Mouse (Mus musculus) neural tube, embryonic 15.5 days (tissue): ENCODE measurements around the gene Ddx27. TPM values are rescaled to one million over a fixed set of nuclear protein-coding genes. Genes with fewer than 3 reads are reported as not detected.
"Not testable (repeated sequence)": the region's sequence is repeated elsewhere in the genome, so short reads cannot be mapped to it uniquely, and the experiment has no call there.

Experiments used
- ATAC-seq: fragments of 200-750 bp; cut with Nextera tagmentation; 2 replicates; pipeline ENCODE4 v1.8.0; 2017; ENCODE audit warnings: mild to moderate bottlenecking, moderate TSS enrichment, moderate library complexity; ENCODE audit not compliant: low FRiP score
- H3K27ac ChIP-seq: fragments of 300-500 bp; sonication (generic); replicated peaks from 2 replicates; pipeline ENCODE4 v1.5.1; 2015; ENCODE audit warnings: mild to moderate bottlenecking, inconsistent platforms
- H3K27me3 ChIP-seq: fragments of 300-500 bp; sonication (generic); replicated peaks from 2 replicates; pipeline ENCODE4 v1.6.1; 2015; ENCODE audit warnings: inconsistent platforms
- H3K36me3 ChIP-seq: fragments of 300-500 bp; sonication (generic); 2 replicates; pipeline ENCODE4 v1.6.1; 2015; ENCODE audit warnings: inconsistent platforms
- H3K4me1 ChIP-seq: fragments of 300-500 bp; sonication (generic); 2 replicates; pipeline ENCODE4 v1.6.1; 2015; ENCODE audit warnings: inconsistent platforms
- H3K4me2 ChIP-seq: fragments of 300-500 bp; sonication (generic); 2 replicates; pipeline ENCODE4 v1.6.1; 2015; ENCODE audit warnings: inconsistent platforms, mild to moderate bottlenecking, moderate library complexity
- H3K4me3 ChIP-seq: fragments of 300-500 bp; sonication (generic); replicated peaks from 2 replicates; pipeline ENCODE4 v1.5.1; 2015; ENCODE audit warnings: mild to moderate bottlenecking, inconsistent platforms
- H3K9ac ChIP-seq: fragments of 300-500 bp; sonication (generic); replicated peaks from 2 replicates; pipeline ENCODE4 v1.6.1; 2015; ENCODE audit warnings: mild to moderate bottlenecking, inconsistent platforms
- H3K9me3 ChIP-seq: fragments of 300-500 bp; sonication (generic); replicated peaks from 2 replicates; pipeline ENCODE4 v1.6.1; 2016; ENCODE audit warnings: inconsistent platforms
- WGBS: fragments of 180-500 bp; shearing (Covaris S2); methylation state at CpG from one replicate; pipeline ENCODE4 v1.1.7; 2015; ENCODE audit warnings: mixed read lengths; 5-methylcytosine and 5-hydroxymethylcytosine counted together
- polyA plus RNA-seq: library from polyadenylated mRNA; unstranded; fragments of >200 nt; fragmentation: Nextera tagmentation; extraction: Ambion mirVana; gene quantifications from 2 replicates; pipeline ENCODE4 v1.2.1, GENCODE M21; 2015

Ddx27 gene
- polyA plus RNA-seq, 1 experiment from 2014 or later = 32.5 TPM

DNA sequence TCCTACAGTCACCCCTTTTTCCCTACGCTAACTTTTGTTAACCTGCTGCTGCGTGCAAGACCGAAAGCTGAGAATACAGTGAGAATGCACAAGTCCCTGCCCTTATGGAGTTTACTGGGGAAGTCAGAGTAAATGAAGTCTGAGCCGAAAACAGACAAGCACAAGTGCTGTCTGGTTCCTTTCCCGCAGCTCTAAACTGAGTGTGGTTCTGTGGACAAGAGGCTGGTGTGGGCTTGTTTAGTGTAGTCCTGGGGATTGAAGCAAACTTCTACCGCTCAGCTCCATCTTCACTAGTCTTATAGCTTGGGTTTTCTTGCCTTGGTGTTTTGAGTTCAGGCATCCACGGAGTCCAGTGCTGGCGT, 18.5 kb upstream of the Ddx27 start:
- Histone ChIP-seq H3K36me3 (no peaks in the 10 kb centered on the region), H3K4me3 (peak overlapping the region; percentile 80), H3K27ac (peak overlapping the region; percentile 74), H3K9ac (peak overlapping the region; percentile 45), H3K27me3 (no peaks in the 10 kb centered on the region), H3K4me1 (peaks cover 43% of the 10 kb centered on the region), H3K9me3 (no peaks in the 10 kb centered on the region), H3K4me2 (peak overlapping the region; percentile 82)
- 43% methylated on average over 8 of the region's 8 CpGs for WGBS
- ATAC-seq = peak; percentile 25

GRCm38 (mm10) chr2:167001486-167001885, 13.5 kb upstream of the Ddx27 start:
- ATAC-seq = no peak
- H3K4me2 ChIP-seq = no peak overlapping the region

GRCm38 (mm10) chr2:167004099-167004854, 10.7 kb upstream of the Ddx27 start:
- H3K4me2 ChIP-seq = no peak overlapping the region
- no peak for ATAC-seq
- H3K4me3 ChIP-seq = no peak overlapping the region
- H3K27me3 ChIP-seq = no peaks in the 10 kb centered on the region
- H3K9ac ChIP-seq = no peak overlapping the region
- no peaks in the 10 kb centered on the region for H3K4me1 ChIP-seq
- no peak overlapping the region for H3K27ac ChIP-seq
- no peaks in the 10 kb centered on the region for H3K36me3 ChIP-seq
- H3K9me3 ChIP-seq = no peaks in the 10 kb centered on the region
- 50% methylated on average over 8 of the region's 8 CpGs for WGBS

More at GRCm38 (mm10) chr2:167001486-167001885, 13.5 kb upstream of the Ddx27 start:
- H3K9me3 ChIP-seq = no peaks in the 10 kb centered on the region
- no peak overlapping the region for H3K4me3 ChIP-seq
- no peaks in the 10 kb centered on the region for H3K27me3 ChIP-seq
- H3K36me3 ChIP-seq = no peaks in the 10 kb centered on the region
- no peak overlapping the region for H3K9ac ChIP-seq
- peaks cover 7% of the 10 kb centered on the region for H3K4me1 ChIP-seq
- H3K27ac ChIP-seq = no peak overlapping the region
- WGBS = 82% methylated on average over 9 of the region's 9 CpGs

GRCm38 (mm10) chr2:167006355-167006754, 8.6 kb upstream of the Ddx27 start:
- no peaks in the 10 kb centered on the region for H3K9me3 ChIP-seq
- H3K4me2 ChIP-seq = no peak overlapping the region
- H3K9ac ChIP-seq = no peak overlapping the region
- H3K27me3 ChIP-seq = no peaks in the 10 kb centered on the region
- no peaks in the 10 kb centered on the region for H3K36me3 ChIP-seq
- no peak for ATAC-seq
- no peak overlapping the region for H3K4me3 ChIP-seq
- 94% methylated on average over 2 of the region's 2 CpGs for WGBS
- H3K27ac ChIP-seq = no peak overlapping the region
- no peaks in the 10 kb centered on the region for H3K4me1 ChIP-seq

DNA sequence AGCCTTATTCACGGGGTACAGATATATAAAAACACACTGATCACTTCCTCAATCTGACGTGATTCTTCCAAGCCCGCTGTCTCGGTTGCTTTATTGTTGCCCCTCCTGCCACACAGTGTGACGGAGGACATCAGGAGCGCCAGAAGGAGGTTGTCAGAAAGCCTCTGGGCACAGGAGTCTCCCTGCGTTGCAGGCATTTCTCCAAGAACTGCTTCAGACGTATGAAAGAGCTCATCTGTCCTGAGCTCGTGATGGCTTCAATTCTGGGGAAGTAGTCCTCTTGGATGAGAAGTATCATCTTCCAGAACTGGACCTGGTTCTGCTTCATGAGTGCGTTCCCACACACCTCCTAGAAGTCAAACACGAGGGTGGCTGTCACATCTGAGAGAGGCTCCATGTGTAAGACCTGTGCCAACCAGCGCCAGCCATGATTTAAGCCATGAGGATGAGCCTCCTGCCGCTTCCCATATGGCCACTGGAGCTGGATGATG, 7.9 kb upstream of the Ddx27 start:
- no peak overlapping the region for H3K27ac ChIP-seq
- no peaks in the 10 kb centered on the region for H3K4me1 ChIP-seq
- H3K36me3 ChIP-seq = no peaks in the 10 kb centered on the region
- no peaks in the 10 kb centered on the region for H3K27me3 ChIP-seq
- H3K9me3 ChIP-seq = no peaks in the 10 kb centered on the region
- H3K4me3 ChIP-seq = no peak overlapping the region
- no peak overlapping the region for H3K4me2 ChIP-seq
- no peak for ATAC-seq
- no peak overlapping the region for H3K9ac ChIP-seq
- WGBS = 79% methylated on average over 13 of the region's 13 CpGs

GRCm38 (mm10) chr2:167007565-167007964, 7.4 kb upstream of the Ddx27 start:
- not testable (repeated sequence) for H3K9me3 ChIP-seq

GRCm38 (mm10) chr2:167009483-167009882, 5.5 kb upstream of the Ddx27 start:
- H3K27ac ChIP-seq = no peak overlapping the region
- H3K9me3 ChIP-seq = no peaks in the 10 kb centered on the region
- ATAC-seq = no peak
- peaks cover under 1% of the 10 kb centered on the region for H3K4me1 ChIP-seq
- H3K4me2 ChIP-seq = no peak overlapping the region
- H3K36me3 ChIP-seq = no peaks in the 10 kb centered on the region
- no peak overlapping the region for H3K4me3 ChIP-seq
- WGBS = 87% methylated on average over 4 of the region's 4 CpGs
- no peaks in the 10 kb centered on the region for H3K27me3 ChIP-seq
- no peak overlapping the region for H3K9ac ChIP-seq

More at GRCm38 (mm10) chr2:167007565-167007964, 7.4 kb upstream of the Ddx27 start:
- H3K36me3 ChIP-seq, H3K4me3 ChIP-seq, H3K4me2 ChIP-seq, H3K9ac ChIP-seq, H3K27ac ChIP-seq, ATAC-seq, H3K4me1 ChIP-seq, H3K27me3 ChIP-seq: not testable (repeated sequence)
- WGBS = 78% methylated on average over 4 of the region's 4 CpGs

DNA sequence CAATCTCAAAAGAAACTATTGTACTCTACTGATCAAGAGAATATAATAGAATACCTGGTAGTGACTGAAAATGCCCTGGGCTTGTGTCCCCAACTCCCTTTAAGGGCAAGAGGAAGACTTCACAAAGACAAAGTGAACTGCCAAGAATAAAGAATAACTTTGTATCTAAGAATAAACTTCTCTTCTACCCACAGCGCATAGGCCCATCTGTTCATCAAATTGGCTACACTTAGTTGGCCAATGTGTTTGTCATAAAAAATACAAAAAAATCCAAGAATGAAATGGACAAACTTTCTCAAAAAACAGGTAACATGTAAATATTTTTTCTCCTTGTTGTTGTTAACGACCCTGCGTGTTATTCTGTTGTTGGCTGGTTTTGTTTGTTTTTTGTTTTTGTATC, 4.4 kb upstream of the Ddx27 start:
- WGBS = 95% methylated on average over 3 of the region's 3 CpGs
- ATAC-seq = no peak
- Histone ChIP-seq H3K4me2 (no peak overlapping the region), H3K9me3 (no peaks in the 10 kb centered on the region), H3K4me1 (peaks cover 6% of the 10 kb centered on the region), H3K4me3 (no peak overlapping the region), H3K27ac (no peak overlapping the region), H3K27me3 (no peaks in the 10 kb centered on the region), H3K36me3 (no peaks in the 10 kb centered on the region), H3K9ac (no peak overlapping the region)

GRCm38 (mm10) chr2:167015382-167015718, 357 bp downstream of the Ddx27 start:
- peak; percentile 77 for ATAC-seq
- 0% methylated on average over 21 of the region's 21 CpGs for WGBS

DNA sequence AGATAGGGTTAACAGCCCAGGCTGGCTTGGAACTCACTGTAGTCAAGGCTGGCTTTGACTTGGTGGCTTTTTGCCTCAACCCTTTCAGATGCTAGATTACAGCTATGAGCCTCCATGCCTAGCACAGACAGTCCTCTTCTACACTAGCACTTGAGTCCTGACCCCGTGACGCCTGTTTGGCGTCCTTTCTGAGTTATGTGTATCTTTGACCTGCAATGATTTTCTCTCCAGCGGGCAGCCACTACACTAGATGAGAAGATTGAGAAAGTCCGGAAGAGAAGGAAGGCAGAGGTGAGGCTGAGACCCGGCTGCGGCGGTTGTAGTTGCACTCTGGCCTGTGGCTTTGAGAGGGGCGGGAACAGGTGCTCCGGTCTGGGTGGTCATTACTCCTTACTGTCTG, 4.4 kb downstream of the Ddx27 start:
- Histone ChIP-seq H3K4me2 (no peak overlapping the region), H3K9ac (no peak overlapping the region), H3K27me3 (no peaks in the 10 kb centered on the region), H3K4me3 (no peak overlapping the region), H3K4me1 (peaks cover 25% of the 10 kb centered on the region), H3K9me3 (no peaks in the 10 kb centered on the region), H3K27ac (no peak overlapping the region), H3K36me3 (peaks cover 60% of the 10 kb centered on the region)
- WGBS = 94% methylated on average over 10 of the region's 10 CpGs
- ATAC-seq = no peak

More at GRCm38 (mm10) chr2:167015382-167015718, 357 bp downstream of the Ddx27 start:
- Histone ChIP-seq H3K4me3 (peak overlapping the region; percentile 95), H3K27me3 (no peaks in the 10 kb centered on the region), H3K4me1 (peaks cover 25% of the 10 kb centered on the region), H3K4me2 (peak overlapping the region; percentile 97), H3K9ac (peak overlapping the region; percentile 77), H3K36me3 (peaks cover 27% of the 10 kb centered on the region), H3K9me3 (no peaks in the 10 kb centered on the region), H3K27ac (peak overlapping the region; percentile 81)

DNA sequence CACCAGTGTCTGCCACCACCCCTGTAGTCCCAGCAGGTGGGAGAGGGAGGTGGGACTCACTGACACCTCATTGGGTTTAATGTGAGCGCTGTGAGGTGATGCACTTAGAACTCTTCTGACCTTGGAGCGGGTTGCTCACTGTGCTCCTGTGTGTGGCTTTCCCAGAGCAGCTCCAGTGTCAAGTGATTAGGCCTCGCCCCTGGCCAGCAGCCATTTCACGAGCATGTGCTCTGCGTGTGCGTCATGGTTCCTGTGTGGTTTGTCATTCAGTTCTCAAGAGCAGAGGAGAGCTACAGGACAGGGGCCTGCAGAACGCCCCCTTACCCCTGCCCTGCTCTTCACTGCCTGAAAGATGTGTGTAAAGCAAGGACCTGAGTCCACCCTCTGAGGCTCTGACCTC, 13.6 kb downstream of the Ddx27 start:
- WGBS = 94% methylated on average over 7 of the region's 7 CpGs
- no peak for ATAC-seq
- H3K4me3 ChIP-seq = no peak overlapping the region

GRCm38 (mm10) chr2:167030507-167030906, 15.5 kb downstream of the Ddx27 start:
- Histone ChIP-seq H3K4me2 (no peak overlapping the region), H3K36me3 (peaks cover 89% of the 10 kb centered on the region), H3K27me3 (no peaks in the 10 kb centered on the region), H3K4me3 (no peak overlapping the region), H3K4me1 (no peaks in the 10 kb centered on the region), H3K27ac (no peak overlapping the region), H3K9ac (no peak overlapping the region), H3K9me3 (no peaks in the 10 kb centered on the region)
- ATAC-seq = no peak
- WGBS = 95% methylated on average over 4 of the region's 4 CpGs

More for the DNA sequence above, 13.6 kb downstream of the Ddx27 start:
- Histone ChIP-seq H3K4me2 (no peak overlapping the region), H3K36me3 (peaks cover 86% of the 10 kb centered on the region), H3K27me3 (no peaks in the 10 kb centered on the region), H3K9me3 (no peaks in the 10 kb centered on the region), H3K4me1 (no peaks in the 10 kb centered on the region), H3K27ac (no peak overlapping the region), H3K9ac (no peak overlapping the region)
